Mouse (Mus musculus): ENCODE measurements around the gene Tsnaxip1. TPM values are rescaled to one million over a fixed set of nuclear protein-coding genes. Genes with fewer than 3 reads are reported as not detected.

Gene Tsnaxip1
- polyA plus RNA-seq, 1 experiment = 0.14 TPM

- peaks cover 21% of the 10 kb centered on the region for H3K36me3 ChIP-seq (ENCODE audit: control insufficient read depth, insufficient read depth, low read length)
- under 1% methylated on average over 45 of the region's 45 CpGs for WGBS
- peaks cover 3% of the 10 kb centered on the region; the same call in 1 of the 2 replicates for H3K4me1 ChIP-seq (ENCODE audit: control insufficient read depth, insufficient read depth, insufficient read length)
- peak within 1 kb of the TSS; percentile 28 for H3K27ac ChIP-seq (ENCODE audit: insufficient read depth, low read length)
- peak within 1 kb of the TSS; percentile 70 for H3K4me3 ChIP-seq (ENCODE audit: extremely low read depth, insufficient read depth, insufficient read length)
- H3K27me3 ChIP-seq (ENCODE audit: control insufficient read depth, insufficient read depth, low read length) = no peaks in the 10 kb centered on the region
- TF ChIP-seq POLR2A (IDR thresholded peaks at IDR 0.05; ENCODE audit: low read depth, low read length) = peak; percentile 86
- TF ChIP-seq CTCF (IDR thresholded peaks at IDR 0.05; ENCODE audit: extremely low read depth, insufficient read depth, insufficient read length, insufficient replicate concordance) = no peak
- peak; percentile 76 to 78 for DNase-seq (ENCODE audit: low read depth in 1 of 2, low spot score in 2 of 2)
Measured at GRCm38 (mm10) chr8:105880754-105881520, 53.4 kb downstream of the Tsnaxip1 start, which contains the start of gene Edc4. Gene Edc4 (plus strand): TSS chr8:105880881.

DNA sequence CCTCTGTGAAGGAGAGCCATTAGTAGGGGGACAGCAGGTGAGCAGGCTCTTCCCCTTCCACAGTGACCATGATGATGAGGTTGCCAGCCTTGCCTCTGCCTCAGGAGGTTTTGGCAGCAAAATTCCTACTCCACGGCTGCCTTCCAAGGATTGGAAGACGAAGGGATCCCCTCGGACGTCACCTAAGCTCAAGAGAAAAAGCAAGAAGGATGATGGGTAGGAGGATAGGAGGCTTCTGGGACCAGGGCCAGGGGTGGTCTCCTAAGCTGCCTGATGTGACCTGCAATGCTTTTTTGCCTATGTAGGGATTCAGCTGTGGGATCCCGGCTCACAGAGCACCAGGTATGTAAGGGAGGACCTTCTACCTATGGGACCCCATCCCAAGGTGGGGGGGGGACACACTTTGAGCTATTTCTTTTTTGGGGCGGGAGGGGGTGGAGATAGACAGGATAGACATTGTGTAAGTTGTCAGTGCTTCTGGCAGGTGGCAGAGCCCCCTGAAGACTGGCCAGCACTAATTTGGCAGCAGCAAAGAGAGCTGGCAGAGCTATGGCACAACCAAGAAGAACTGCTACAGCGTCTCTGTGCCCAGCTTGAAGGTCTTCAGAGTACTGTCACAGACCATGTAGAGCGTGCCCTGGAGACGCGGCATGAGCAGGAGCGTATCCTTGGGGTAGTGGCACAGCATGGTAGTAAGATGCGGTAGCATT, 62.4 kb downstream of the Tsnaxip1 start:
- H3K4me3 ChIP-seq (ENCODE audit: extremely low read depth, insufficient read depth, insufficient read length) = no peak overlapping the region
- 97% methylated on average over 12 of the region's 12 CpGs for WGBS
- no peak overlapping the region for H3K27ac ChIP-seq (ENCODE audit: insufficient read depth, low read length)
- peaks cover 70% of the 10 kb centered on the region for H3K36me3 ChIP-seq (ENCODE audit: control insufficient read depth, insufficient read depth, low read length)
- no peaks in the 10 kb centered on the region for H3K27me3 ChIP-seq (ENCODE audit: control insufficient read depth, insufficient read depth, low read length)
- no peak for DNase-seq (ENCODE audit: low read depth in 1 of 2, low spot score in 2 of 2)
- no peak for TF ChIP-seq CTCF (IDR thresholded peaks at IDR 0.05; ENCODE audit: extremely low read depth, insufficient read depth, insufficient read length, insufficient replicate concordance)
- no peak for TF ChIP-seq POLR2A (IDR thresholded peaks at IDR 0.05; ENCODE audit: low read depth, low read length)
- H3K4me1 ChIP-seq (ENCODE audit: control insufficient read depth, insufficient read depth, insufficient read length) = no peaks in the 10 kb centered on the region

- Histone ChIP-seq H3K27me3 (ENCODE audit: control insufficient read depth, insufficient read depth, low read length) (no peaks in the 10 kb centered on the region), H3K36me3 (ENCODE audit: control insufficient read depth, insufficient read depth, low read length) (peaks cover 64% of the 10 kb centered on the region), H3K4me1 (ENCODE audit: control insufficient read depth, insufficient read depth, insufficient read length) (no peaks in the 10 kb centered on the region), H3K4me3 (ENCODE audit: extremely low read depth, insufficient read depth, insufficient read length) (no peak overlapping the region), H3K27ac (ENCODE audit: insufficient read depth, low read length) (no peak overlapping the region)
- 92% methylated on average over 6 of the region's 6 CpGs for WGBS
- no peak for DNase-seq (ENCODE audit: low read depth in 1 of 2, low spot score in 2 of 2)
- TF ChIP-seq POLR2A (IDR thresholded peaks at IDR 0.05; ENCODE audit: low read depth, low read length) = no peak
- TF ChIP-seq CTCF (IDR thresholded peaks at IDR 0.05; ENCODE audit: extremely low read depth, insufficient read depth, insufficient read length, insufficient replicate concordance) = no peak
Measured at GRCm38 (mm10) chr8:105890870-105891269, 63.3 kb downstream of the Tsnaxip1 start.

GRCm38 (mm10) chr8:105892432-105892831, 64.9 kb downstream of the Tsnaxip1 start:
- peaks cover 48% of the 10 kb centered on the region for H3K36me3 ChIP-seq (ENCODE audit: control insufficient read depth, insufficient read depth, low read length)
- no peaks in the 10 kb centered on the region for H3K27me3 ChIP-seq (ENCODE audit: control insufficient read depth, insufficient read depth, low read length)
- DNase-seq (ENCODE audit: low read depth in 1 of 2, low spot score in 2 of 2) = no peak
- no peak overlapping the region for H3K27ac ChIP-seq (ENCODE audit: insufficient read depth, low read length)
- TF ChIP-seq POLR2A (IDR thresholded peaks at IDR 0.05; ENCODE audit: low read depth, low read length) = no peak
- TF ChIP-seq CTCF (IDR thresholded peaks at IDR 0.05; ENCODE audit: extremely low read depth, insufficient read depth, insufficient read length, insufficient replicate concordance) = no peak
- H3K4me3 ChIP-seq (ENCODE audit: extremely low read depth, insufficient read depth, insufficient read length) = no peak overlapping the region
- WGBS = 91% methylated on average over 6 of the region's 6 CpGs
- no peaks in the 10 kb centered on the region for H3K4me1 ChIP-seq (ENCODE audit: control insufficient read depth, insufficient read depth, insufficient read length)

DNA sequence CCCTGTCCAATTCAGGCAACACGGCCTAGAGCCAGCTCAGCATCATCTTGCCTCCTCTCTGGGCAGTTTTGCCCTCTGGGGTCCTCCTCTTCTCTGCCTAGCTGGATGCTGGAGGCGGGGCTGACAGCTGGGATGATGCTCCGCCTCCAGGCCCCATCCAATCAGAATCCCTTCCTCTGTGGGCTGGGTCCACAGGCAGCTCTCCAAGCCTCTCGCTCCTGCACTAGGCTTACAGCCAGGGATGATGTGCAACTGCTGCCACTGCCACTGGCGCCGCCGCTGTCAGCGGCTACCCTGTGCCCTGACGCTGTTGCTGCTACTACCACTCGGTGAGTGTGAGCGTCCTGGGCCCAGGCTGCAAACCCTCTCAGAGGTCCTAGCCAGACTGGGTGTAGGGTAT, 65.8 kb downstream of the Tsnaxip1 start, which contains the start of gene Nrn1l:
Nrn1l (plus strand) TSS at position 229 of the 400 bp plus-strand sequence.
- Histone ChIP-seq H3K4me1 (ENCODE audit: control insufficient read depth, insufficient read depth, insufficient read length) (no peaks in the 10 kb centered on the region), H3K36me3 (ENCODE audit: control insufficient read depth, insufficient read depth, low read length) (peaks cover 40% of the 10 kb centered on the region), H3K27me3 (ENCODE audit: control insufficient read depth, insufficient read depth, low read length) (no peaks in the 10 kb centered on the region), H3K27ac (ENCODE audit: insufficient read depth, low read length) (no peak within 1 kb of the TSS), H3K4me3 (ENCODE audit: extremely low read depth, insufficient read depth, insufficient read length) (no peak within 1 kb of the TSS)
- WGBS = 71% methylated on average over 11 of the region's 11 CpGs
- no peak for DNase-seq (ENCODE audit: low read depth in 1 of 2, low spot score in 2 of 2)
- no peak for TF ChIP-seq POLR2A (IDR thresholded peaks at IDR 0.05; ENCODE audit: low read depth, low read length)

Other genes starting within 250 kb of the Tsnaxip1 start
- gene Ripor1, start 222.5 kb upstream of the Tsnaxip1 start, polyA plus RNA-seq (2012; rRNA removed) = 25.6 and 26.5 TPM in 2 replicates
- gene Ctcf, start 191.2 kb upstream of the Tsnaxip1 start, polyA plus RNA-seq (2012; rRNA removed) = 22.1 and 24.5 TPM in 2 replicates
- 0.14 TPM in 1 of 2 replicates, not detected in the other for gene Agrp, start 190.3 kb upstream of the Tsnaxip1 start, polyA plus RNA-seq (2012; rRNA removed)
- 62.1 and 72.2 TPM in 2 replicates for gene Carmil2, start 141.5 kb upstream of the Tsnaxip1 start, polyA plus RNA-seq (2012; rRNA removed)
- gene Acd, start 126.6 kb upstream of the Tsnaxip1 start, polyA plus RNA-seq (2012; rRNA removed) = 47.3 and 62.1 TPM in 2 replicates
- gene Pard6a, start 126.6 kb upstream of the Tsnaxip1 start, polyA plus RNA-seq (2012; rRNA removed) = 8.7 and 12.1 TPM in 2 replicates
- not detected in 2 replicates for gene 4933405L10Rik, start 120.1 kb upstream of the Tsnaxip1 start, polyA plus RNA-seq (2012; rRNA removed)
- gene Enkd1, start 119.5 kb upstream of the Tsnaxip1 start, polyA plus RNA-seq (2012; rRNA removed) = 4.3 and 6.2 TPM in 2 replicates
- gene Gfod2, start 69.1 kb upstream of the Tsnaxip1 start, polyA plus RNA-seq (2012; rRNA removed) = 2.3 and 2.4 TPM in 2 replicates
- gene Ranbp10, start 381 bp upstream of the Tsnaxip1 start, polyA plus RNA-seq (2012; rRNA removed) = 50.0 and 59.9 TPM in 2 replicates
- gene Cenpt, start 25.5 kb downstream of the Tsnaxip1 start, polyA plus RNA-seq (2012; rRNA removed) = 14.2 and 16.4 TPM in 2 replicates
- 33.7 and 41.2 TPM in 2 replicates for gene Thap11, start 27.4 kb downstream of the Tsnaxip1 start, polyA plus RNA-seq (2012; rRNA removed)
- gene Nutf2, start 32.8 kb downstream of the Tsnaxip1 start, polyA plus RNA-seq (2012; rRNA removed) = 13.1 and 14.5 TPM in 2 replicates
- gene Edc4, start 53.1 kb downstream of the Tsnaxip1 start, polyA plus RNA-seq (2012; rRNA removed) = 71.3 and 90.0 TPM in 2 replicates
- gene Nrn1l, start 65.8 kb downstream of the Tsnaxip1 start, polyA plus RNA-seq (2012; rRNA removed) = 3.0 and 3.1 TPM in 2 replicates
- 24.3 and 30.3 TPM in 2 replicates for gene Pskh1, start 72.7 kb downstream of the Tsnaxip1 start, polyA plus RNA-seq (2012; rRNA removed)
- gene Ctrl, start 106.1 kb downstream of the Tsnaxip1 start, polyA plus RNA-seq (2012; rRNA removed) = 4,893 and 4,931 TPM in 2 replicates
- 228 and 357 TPM in 2 replicates for gene Psmb10, start 110.7 kb downstream of the Tsnaxip1 start, polyA plus RNA-seq (2012; rRNA removed)
- 2.7 and 3.1 TPM in 2 replicates for gene Lcat, start 115.7 kb downstream of the Tsnaxip1 start, polyA plus RNA-seq (2012; rRNA removed)
- 25.1 and 29.5 TPM in 2 replicates for gene Slc12a4, start 138.4 kb downstream of the Tsnaxip1 start, polyA plus RNA-seq (2012; rRNA removed)
- 0.20 and 0.48 TPM in 2 replicates for gene Dpep3, start 151.7 kb downstream of the Tsnaxip1 start, polyA plus RNA-seq (2012; rRNA removed)
- gene Dus2, start 163.6 kb downstream of the Tsnaxip1 start, polyA plus RNA-seq (2012; rRNA removed) = 5.1 and 7.1 TPM in 2 replicates
- gene Dpep2nb, start 178.2 kb downstream of the Tsnaxip1 start, polyA plus RNA-seq (2012; rRNA removed) = not detected in 2 replicates
- gene Ddx28, start 184.2 kb downstream of the Tsnaxip1 start, polyA plus RNA-seq (2012; rRNA removed) = 6.6 and 9.5 TPM in 2 replicates
- 29.5 and 35.7 TPM in 2 replicates for gene Nfatc3, start 231.1 kb downstream of the Tsnaxip1 start, polyA plus RNA-seq (2012; rRNA removed)